Mouse (Mus musculus): ENCODE results near the gene Adipor1.
"Not testable (repeated sequence)": the region's sequence is repeated elsewhere in the genome, so short reads cannot be mapped to it uniquely, and the experiment has no call there.

GRCm38 (mm10) chr1:134441737-134442136 is 26.6 kb downstream of the Adipor1 start:
- TF ChIP-seq CTCF (conservative IDR thresholded peaks at IDR 0.05; ENCODE audit: low read length); POU5F1 (IDR thresholded peaks at IDR 0.05; ENCODE audit: borderline replicate concordance, low read length); NANOG (IDR thresholded peaks at IDR 0.05; ENCODE audit: borderline replicate concordance, low read length): not testable (repeated sequence)

All from E14TG2a.4 (cell line).